Mouse (Mus musculus) ovary, adult 18-20 months (tissue): ENCODE data around the gene Gm11756.
"Not testable (repeated sequence)": the region's sequence is repeated elsewhere in the genome, so short reads cannot be mapped to it uniquely, and the experiment has no call there.

Experiments
- DNase-seq: peaks from one replicate; pipeline ENCODE4 v3.0.0; 2022; ENCODE audit warnings: low spot score, mixed read lengths

Gm11756 gene

GRCm38 (mm10) chr4:73920660-73921059, at the start of gene Gm11756:
Gm11756 (minus strand) TSS chr4:73920760.
- not testable (repeated sequence) for DNase-seq

GRCm38 (mm10) chr4:73950375-73950896, 29.9 kb upstream of the Gm11756 start, which contains the start of gene 2310002L09Rik:
2310002L09Rik (minus strand) TSS chr4:73950846.
- DNase-seq: no peak

- DNase-seq: not testable (repeated sequence)
These were observed 14.7 kb downstream of the Gm11756 start, which contains the start of gene Gm13871 for GRCm38 (mm10) chr4:73905853-73906252. Gm13871 (minus strand) TSS chr4:73905953.

- not testable (repeated sequence) for DNase-seq
These were observed 29.5 kb downstream of the Gm11756 start, which contains the start of gene Gm11757 for GRCm38 (mm10) chr4:73891012-73891411. Gm11757 (minus strand) TSS chr4:73891112.

GRCm38 (mm10) chr4:73876166-73876565, 44.4 kb downstream of the Gm11756 start, which contains the start of gene Gm11758:
Gm11758 (minus strand) TSS chr4:73876266.
- DNase-seq: not testable (repeated sequence)
